In genomic region chr15:80768216-80768615, GRCm38 (mm10) we compare ENCODE assay signal across 24 mouse cellular contexts.
"Had no signal": no experiment of that assay in that cellular context is flagged by ENCODE, and none has a peak within 500 bp of the region (broad histone marks: within the 10 kb centered on the region; RNA-seq: fewer than 3 reads in every experiment).

No protein-coding gene starts in this region.

- ATAC-seq: liver, embryonic 12.5 days; midbrain, embryonic 13.5 days; midbrain, embryonic 16.5 days had no signal

- DNase-seq: kidney, postnatal 25 days; layer of hippocampus, adult 9-11 months; liver; lung, adult 18-20 months; lung, postnatal 10 days; lung, postnatal 36 days; right cerebral cortex, adult 18-20 months; right cerebral cortex, postnatal 14 days; right cerebral cortex, postnatal 4 days; thymus, postnatal 36 days had no signal

- H3K36me3 ChIP-seq: limb, embryonic 10.5 days; limb, embryonic 13.5 days; liver, embryonic 12.5 days; liver, embryonic 15.5 days; lung, embryonic 15.5 days; midbrain, embryonic 10.5 days; midbrain, embryonic 13.5 days; neural tube, embryonic 12.5 days; neural tube, embryonic 15.5 days; stomach, embryonic 15.5 days had no signal

- H3K27ac ChIP-seq: kidney, postnatal 0 days; layer of hippocampus, adult 2 months; limb, embryonic 10.5 days; limb, embryonic 13.5 days; liver, embryonic 12.5 days; liver, embryonic 15.5 days; lung, embryonic 15.5 days; midbrain, embryonic 10.5 days; midbrain, embryonic 13.5 days; neural tube, embryonic 12.5 days; neural tube, embryonic 15.5 days; stomach, embryonic 15.5 days had no signal

- H3K4me2 ChIP-seq: limb, embryonic 13.5 days; liver, embryonic 12.5 days; liver, embryonic 15.5 days; lung, embryonic 15.5 days; midbrain, embryonic 13.5 days; neural tube, embryonic 12.5 days; neural tube, embryonic 15.5 days; stomach, embryonic 15.5 days had no signal

- H3K4me1 ChIP-seq: limb, embryonic 10.5 days; midbrain, embryonic 10.5 days; midbrain, embryonic 13.5 days; neural tube, embryonic 12.5 days had no signal

- H3K27me3 ChIP-seq: limb, embryonic 13.5 days; liver, embryonic 12.5 days; liver, embryonic 15.5 days; lung, embryonic 15.5 days; megakaryocyte, embryonic 14.5 days; midbrain, embryonic 13.5 days; neural tube, embryonic 12.5 days; neural tube, embryonic 15.5 days; stomach, embryonic 15.5 days had no signal

- H3K9ac ChIP-seq: limb, embryonic 13.5 days; liver, embryonic 12.5 days; liver, embryonic 15.5 days; lung, embryonic 15.5 days; midbrain, embryonic 13.5 days; neural tube, embryonic 12.5 days; neural tube, embryonic 15.5 days; stomach, embryonic 15.5 days had no signal

- H3K4me3 ChIP-seq: layer of hippocampus, adult 2 months; limb, embryonic 10.5 days; limb, embryonic 13.5 days; liver, embryonic 12.5 days; liver, embryonic 15.5 days; lung, embryonic 15.5 days; megakaryocyte, embryonic 14.5 days; midbrain, embryonic 10.5 days; midbrain, embryonic 13.5 days; neural tube, embryonic 12.5 days; neural tube, embryonic 15.5 days; stomach, embryonic 15.5 days had no signal

- H3K9me3 ChIP-seq: limb, embryonic 10.5 days; limb, embryonic 13.5 days; liver, embryonic 12.5 days; liver, embryonic 15.5 days; lung, embryonic 15.5 days; megakaryocyte, embryonic 14.5 days; midbrain, embryonic 10.5 days; midbrain, embryonic 13.5 days; neural tube, embryonic 12.5 days; neural tube, embryonic 15.5 days; stomach, embryonic 15.5 days had no signal
